Mouse (Mus musculus) thymus, postnatal 36 days (tissue): ENCODE results near the gene 4930518I15Rik.
A peak's percentile ranks its signal among the peaks of the same experiment; 100 is the strongest.
"Not testable (repeated sequence)": the region's sequence is repeated elsewhere in the genome, so short reads cannot be mapped to it uniquely, and the experiment has no call there.

Source experiments
- DNase-seq, 2 experiments: peaks; one replicate each; pipeline ENCODE4 v3.0.0; 2022; ENCODE audit warnings: mixed read lengths in 2 of 2

The 4930518I15Rik gene

DNA sequence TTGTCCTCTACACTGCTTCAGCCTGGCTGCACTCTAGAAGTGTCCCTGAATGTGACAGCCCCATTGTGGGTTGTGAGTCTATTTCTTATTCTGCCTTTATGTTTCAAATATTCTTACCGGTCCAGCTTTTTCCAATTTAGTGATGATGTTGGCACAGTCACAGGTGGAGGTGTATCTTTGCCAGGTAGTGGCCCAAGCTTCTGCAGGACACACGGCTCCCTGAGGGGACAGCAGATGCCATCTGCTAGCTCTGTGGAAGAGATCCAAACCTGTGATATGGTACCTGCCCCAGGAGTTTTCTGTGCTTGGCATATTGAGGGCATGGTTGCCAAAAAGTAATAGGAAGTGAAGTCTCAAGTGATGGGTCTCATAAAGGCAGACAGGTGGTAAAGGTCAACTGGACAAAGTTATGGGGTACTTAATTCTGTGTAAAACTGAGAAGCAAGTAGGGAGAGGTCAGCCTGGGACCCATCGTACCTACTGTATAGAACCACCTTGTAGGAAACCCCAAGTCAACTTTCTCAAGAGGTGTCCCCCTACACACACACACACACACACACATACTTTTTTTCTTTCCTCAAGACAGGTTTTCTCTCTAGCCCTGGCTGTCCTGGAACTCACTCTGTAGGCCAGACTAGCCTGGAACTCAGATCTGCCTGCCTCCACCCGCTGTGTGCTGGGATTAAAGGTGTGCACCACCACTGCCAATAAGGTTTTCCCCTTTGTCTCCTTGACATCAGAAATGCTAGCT lies 17.2 kb upstream of the 4930518I15Rik start:
- no peak for DNase-seq

DNA sequence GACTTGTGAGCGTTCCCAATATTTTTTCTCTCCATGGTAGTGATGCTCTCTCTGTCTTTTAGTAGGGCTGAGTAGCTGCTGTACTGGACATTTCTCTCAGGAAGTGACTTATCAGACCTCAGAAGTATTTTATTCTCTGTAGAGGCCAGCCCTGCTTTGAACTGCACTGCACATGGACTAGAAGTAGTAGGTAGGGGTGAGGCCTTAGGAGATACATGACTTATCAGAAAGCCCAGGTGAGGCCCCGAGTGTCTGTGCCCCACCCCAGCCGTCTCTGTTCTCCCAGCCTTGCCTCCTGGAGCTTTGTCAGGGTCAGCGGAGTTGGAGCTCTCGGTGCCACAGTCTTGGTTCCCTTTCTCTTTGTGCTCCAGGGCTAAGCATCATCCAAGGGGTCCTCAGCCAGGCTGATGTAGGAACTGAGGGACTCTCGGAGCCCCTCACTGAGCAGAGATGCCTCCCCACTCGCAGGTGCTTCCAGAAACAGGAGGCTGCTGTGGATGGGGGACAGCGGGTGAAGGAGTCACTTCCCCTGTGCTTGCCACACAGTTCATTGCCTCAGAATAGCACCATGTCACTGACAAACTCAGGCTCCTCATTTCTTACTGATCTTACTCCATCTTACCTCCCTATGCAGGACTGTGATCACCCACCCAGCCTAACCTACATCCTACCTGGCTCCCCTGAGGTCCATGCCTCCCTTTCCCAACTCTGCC lies 16.5 kb upstream of the 4930518I15Rik start:
- DNase-seq, result no peak

GRCm38 (mm10) chr2:156873629-156874028 lies 15.9 kb upstream of the 4930518I15Rik start:
- DNase-seq, result peak; percentile 46 to 51

DNA sequence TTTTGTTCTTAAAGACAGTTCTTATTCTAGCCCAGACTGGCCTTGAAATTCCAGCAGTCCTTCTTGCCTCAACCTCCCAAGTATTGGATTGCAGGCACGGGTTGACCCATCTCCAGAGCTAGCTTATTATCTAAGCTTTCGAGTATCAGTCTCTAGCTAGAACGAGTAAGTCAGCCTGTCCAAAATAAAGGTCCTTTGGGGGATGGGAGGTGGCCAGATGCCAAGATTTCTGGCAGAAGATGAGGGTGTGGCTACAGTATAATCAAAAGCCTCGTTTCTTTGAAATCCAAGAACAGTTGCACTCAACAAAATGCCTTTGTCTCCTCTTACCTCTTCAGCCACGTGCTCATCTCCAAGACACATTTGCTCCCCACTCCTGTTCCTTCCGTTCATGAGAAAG lies 12.8 kb upstream of the 4930518I15Rik start:
- no peak for DNase-seq

- DNase-seq, result no peak
Measured at GRCm38 (mm10) chr2:156869554-156869953, 11.8 kb upstream of the 4930518I15Rik start.

DNA sequence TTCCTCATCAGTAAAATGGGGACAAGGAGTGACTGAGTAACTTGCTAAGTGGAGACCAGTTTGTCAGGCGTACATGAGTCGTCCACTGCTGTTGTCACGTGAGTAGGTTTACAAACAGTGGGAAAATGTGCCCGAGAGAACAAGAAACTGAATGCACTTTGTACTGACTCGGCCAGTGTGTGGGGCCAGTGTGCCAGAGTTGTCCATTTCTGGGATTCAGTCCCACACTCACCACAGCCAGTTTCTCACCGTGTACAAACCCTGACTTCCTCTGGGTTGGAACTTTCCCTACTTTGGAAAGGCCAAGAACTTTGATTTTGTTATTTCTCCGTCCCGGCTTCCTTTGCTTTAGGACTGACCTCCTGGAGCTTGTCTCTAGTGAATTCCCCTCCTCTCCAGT lies 11.2 kb upstream of the 4930518I15Rik start:
- DNase-seq, result no peak

DNA sequence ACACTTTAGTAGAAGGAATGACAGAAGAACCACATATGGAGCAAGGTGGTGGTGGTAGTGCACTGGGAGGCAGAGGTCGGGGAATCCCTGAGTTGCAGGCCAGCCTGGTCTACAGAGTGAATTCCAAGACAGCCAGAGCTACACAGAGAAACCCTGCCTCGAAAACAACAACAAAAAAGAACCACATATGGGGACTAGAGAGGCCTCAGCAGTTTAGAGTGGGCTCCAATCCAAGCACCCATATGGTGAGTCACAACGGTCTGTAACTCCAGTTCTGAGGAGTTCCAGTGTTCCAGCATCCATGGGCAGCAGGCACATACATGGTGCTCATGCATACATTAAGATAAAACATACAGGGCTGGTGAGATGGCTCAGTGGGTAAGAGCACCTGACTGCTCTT lies 6.7 kb upstream of the 4930518I15Rik start:
- no peak for DNase-seq

DNA sequence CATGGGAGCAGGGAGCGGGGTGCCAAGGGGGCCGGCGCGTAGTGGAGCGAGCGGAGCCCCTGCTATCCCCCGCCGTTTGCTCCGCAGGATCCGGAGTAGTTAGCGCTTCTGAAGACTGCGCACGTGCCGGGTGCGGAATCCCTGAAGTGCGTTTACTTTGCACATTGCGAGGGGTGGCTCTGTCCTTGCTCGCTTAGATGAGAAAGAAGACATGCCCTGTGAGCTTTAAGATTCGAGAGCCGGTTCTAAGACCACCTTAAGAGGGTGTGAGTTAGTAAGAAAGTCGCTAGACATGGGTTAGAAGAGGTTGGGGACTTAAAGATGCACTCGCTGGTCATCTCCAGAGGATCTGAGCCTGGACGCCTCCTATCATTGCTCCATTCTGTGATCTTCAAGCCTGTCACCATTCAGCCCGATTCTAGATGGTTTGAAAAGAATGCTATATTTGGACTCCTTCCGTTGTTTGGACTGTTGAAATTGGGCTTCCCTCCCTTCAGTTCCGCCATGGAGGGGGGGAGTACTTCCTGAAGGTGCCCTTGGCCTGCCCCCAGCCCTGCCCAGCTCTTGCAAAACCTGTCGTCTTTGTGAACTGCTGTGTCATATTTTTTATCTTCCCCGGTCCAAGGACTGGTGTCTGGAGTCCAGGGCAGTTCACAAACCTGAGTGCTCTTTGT lies 5.9 kb upstream of the 4930518I15Rik start:
- peak; percentile 23 to 48 for DNase-seq

DNA sequence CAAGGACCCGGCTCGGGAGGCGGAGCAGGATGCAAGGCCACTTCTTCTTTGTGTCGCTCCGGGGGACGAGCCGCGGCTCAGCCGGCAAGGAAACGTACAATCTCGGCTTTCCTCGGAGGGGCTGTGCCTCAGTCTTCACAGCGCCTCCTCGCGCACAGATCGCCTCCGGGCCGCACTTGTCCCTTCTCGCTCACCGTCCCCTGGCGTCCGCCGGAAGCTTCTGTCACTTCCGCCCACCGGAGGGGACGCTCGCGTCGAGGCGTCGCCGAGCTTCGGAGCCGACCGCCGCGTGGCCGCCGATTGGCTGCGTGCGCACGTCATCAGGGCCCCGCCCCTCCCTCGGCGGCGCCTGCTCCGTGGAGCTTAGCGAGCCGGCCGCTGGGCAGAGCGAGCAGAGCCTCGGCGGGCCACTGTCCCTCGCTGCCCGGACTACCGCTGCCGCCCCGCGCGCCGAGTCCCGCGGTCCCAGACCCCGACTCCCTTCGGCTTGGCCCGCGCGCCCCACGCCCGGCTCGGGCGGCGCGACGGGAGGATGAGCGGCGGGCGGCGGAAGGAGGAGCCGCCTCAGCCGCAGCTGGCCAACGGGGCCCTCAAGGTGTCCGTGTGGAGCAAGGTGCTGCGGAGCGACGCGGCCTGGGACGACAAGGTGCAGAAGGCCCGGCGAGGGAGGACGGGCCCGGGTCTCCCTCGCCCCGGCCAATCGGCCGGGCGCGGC lies 5.2 kb upstream of the 4930518I15Rik start, which contains the start of gene Rab5if:
Gene Rab5if, plus strand, starts transcription at position 357 of the 715 bp plus-strand sequence.
- DNase-seq, result peak; percentile 98 to 99

- peak; percentile 38 to 47 for DNase-seq
Measured at GRCm38 (mm10) chr2:156862041-156862717, 4.4 kb upstream of the 4930518I15Rik start.

- no peak for DNase-seq
Measured at GRCm38 (mm10) chr2:156858671-156859070, 925 bp upstream of the 4930518I15Rik start.

DNA sequence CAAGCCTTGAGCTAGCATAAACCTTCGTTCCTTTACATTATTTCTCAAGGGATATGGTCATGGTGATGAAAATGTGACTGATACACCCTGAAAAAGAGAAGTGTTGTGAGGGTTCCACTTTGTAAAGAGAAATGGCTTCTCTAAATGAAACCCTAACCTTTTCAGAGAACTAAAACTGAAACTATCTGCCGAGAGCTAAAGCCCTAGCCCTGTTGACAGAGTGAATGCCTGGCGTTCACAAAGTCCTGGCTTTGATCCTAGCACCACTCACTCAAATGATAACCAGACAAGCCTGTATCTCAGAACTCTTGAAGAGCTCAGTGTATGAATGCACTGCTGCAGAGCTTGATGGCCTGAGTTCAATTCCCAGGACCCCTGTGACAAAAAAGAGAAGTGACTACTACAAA lies 358 bp downstream of the 4930518I15Rik start:
- DNase-seq, result no peak

DNA sequence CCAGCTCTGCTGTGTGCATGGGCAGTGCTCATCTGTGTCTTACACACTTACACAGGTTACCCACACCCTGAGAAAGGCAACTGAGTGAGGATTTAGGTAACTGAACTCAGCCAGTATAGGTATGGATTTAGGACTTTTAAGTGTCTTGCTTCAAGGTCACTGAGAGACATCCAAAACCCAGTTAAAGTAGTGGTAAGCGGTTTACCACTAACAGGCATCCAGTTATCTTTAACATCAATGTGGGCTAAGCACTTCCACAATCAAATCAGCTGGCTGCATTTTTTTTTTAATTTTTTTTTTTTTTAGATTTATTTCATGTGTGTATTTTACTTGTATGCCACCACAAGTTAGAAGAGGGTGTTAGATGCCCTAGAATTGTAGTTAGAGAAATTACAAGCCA lies 1.4 kb downstream of the 4930518I15Rik start:
- DNase-seq, result no peak

GRCm38 (mm10) chr2:156853999-156854771 lies 3.6 kb downstream of the 4930518I15Rik start:
- not testable (repeated sequence) for DNase-seq

GRCm38 (mm10) chr2:156853584-156853983 lies 4.2 kb downstream of the 4930518I15Rik start:
- DNase-seq, result not testable (repeated sequence)

GRCm38 (mm10) chr2:156850505-156850904 lies 7.2 kb downstream of the 4930518I15Rik start:
- no peak for DNase-seq

DNA sequence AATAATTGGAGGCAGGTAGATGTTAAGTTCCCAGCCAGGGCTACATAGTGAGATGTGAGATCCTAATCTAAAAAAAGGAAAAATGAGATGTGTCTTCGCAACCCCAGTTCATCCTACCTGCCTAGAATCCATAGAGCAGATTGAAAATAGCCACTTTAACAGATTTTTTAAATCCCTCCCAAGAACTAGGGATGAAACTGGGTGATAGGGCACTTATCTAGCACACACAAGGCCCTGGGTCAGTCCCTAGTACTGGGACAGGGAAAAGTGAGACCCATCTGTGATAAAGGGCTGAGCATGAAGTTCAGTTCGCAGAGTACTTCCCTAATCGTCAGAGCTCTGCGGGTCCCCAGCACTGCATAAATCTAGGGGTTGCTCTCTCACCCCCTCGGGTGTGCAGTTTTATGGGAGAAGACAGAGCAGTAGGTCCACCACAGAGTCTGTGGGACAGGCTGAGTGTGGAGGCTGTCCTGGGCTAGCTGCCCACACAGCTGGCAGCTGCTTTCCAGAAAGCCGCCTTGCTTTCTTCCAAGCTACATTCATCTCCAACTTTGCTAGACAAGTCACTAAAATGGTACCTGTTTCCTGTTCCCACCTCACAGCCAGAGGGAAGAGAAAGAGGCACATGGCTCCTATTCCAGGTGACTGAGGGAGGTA lies 9.1 kb downstream of the 4930518I15Rik start:
- DNase-seq, result no peak

- no peak for DNase-seq
Measured at GRCm38 (mm10) chr2:156847653-156848052, 10.1 kb downstream of the 4930518I15Rik start.

DNA sequence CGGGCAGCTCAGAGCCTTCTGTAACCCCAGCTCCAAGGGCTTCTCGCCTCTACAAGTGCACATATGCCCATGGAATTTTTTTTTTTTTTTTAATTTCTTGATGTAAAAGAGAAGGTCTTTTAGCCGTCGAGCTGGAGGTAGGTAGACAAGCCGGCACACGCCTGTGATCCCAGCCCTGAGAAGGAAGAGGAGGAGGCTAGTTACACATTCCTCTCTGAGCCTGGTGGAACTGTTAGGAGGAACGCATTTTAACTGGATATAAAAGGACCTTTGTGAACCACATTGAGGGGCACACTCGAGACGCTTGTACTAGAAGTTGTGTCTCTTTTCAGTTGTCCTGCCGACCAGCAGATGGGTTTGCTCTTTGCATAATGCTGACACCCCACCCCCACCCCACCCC lies 13.0 kb downstream of the 4930518I15Rik start:
- no peak for DNase-seq

DNA sequence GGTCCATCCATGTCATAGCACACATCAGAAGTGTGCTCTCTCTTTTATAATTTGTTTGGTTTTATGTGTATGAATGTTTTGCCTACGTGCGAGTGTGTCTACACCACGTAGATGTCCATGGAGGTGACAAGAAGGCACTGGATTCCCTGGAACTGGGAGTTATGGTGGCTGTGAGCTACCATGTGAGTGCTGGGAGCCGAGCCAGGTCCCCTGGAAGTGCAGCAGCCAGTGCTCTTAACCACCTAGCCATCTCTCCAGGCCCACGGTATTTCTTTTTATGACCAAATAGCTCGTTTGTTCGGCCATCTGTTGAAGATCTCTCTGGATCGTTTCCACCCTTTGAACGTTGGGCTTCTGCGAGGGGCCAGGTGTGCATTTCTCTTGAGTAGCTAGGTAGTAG lies 14.4 kb downstream of the 4930518I15Rik start:
- DNase-seq, result no peak

- DNase-seq, result no peak
Measured at GRCm38 (mm10) chr2:156842711-156843110, 15.0 kb downstream of the 4930518I15Rik start.
